Comparison of ENCODE assay signal across 9 mouse cellular contexts in the genomic region with DNA sequence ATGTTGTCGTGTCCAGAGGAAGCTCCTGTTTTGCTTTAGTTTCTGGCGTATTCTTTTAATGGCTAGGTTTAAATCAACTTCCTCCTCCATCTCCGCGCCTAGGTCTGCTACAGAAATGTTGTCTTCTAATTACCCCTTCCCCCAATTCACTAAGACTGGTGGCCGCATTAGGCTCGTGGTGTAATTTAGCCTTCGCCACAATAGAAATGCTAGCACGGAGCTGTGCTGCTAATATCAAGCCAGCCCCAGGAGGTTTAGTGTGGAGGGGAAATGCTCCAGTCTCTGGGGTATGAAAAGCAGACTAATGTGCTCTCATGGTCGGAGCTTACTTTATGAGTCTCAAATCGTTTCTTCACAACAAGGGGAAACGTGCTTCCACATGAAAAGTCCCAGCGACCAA. TPM values are rescaled to one million over a fixed set of nuclear protein-coding genes. Genes with fewer than 3 reads are reported as not detected.
A peak's percentile ranks its signal among the peaks of the same experiment; 100 is the strongest.
DNase-seq lines count a peak whose midpoint lies in the region; ATAC-seq and TF ChIP-seq lines count a peak whose summit lies in the region.
"Had no signal": no experiment of that assay in that cellular context is flagged by ENCODE, and none has a peak within 500 bp of the region (broad histone marks: within the 10 kb centered on the region; RNA-seq: fewer than 3 reads in every experiment).

No protein-coding gene starts in this region.

- TF ChIP-seq POLR2A in bone marrow, adult 2 months (IDR thresholded peaks at IDR 0.05; ENCODE audit: borderline replicate concordance, control insufficient read depth, low read depth, low read length): no peak

- H3K9ac ChIP-seq in heart, embryonic 13.5 days: peak overlapping the region; percentile 84
- H3K9ac ChIP-seq in hindbrain, embryonic 11.5 days (ENCODE audit: low read depth, low read length): peak overlapping the region; percentile 66; the same call in 1 of the 2 replicates
- peak overlapping the region; percentile 55 for H3K9ac ChIP-seq in midbrain, embryonic 11.5 days (ENCODE audit: low read length)

- H3K4me3 ChIP-seq in heart, embryonic 13.5 days: peak overlapping the region; percentile 80
- H3K4me3 ChIP-seq in bone marrow, adult 2 months (replicated peaks; ENCODE audit: control insufficient read depth, low read depth, low read length): peak overlapping the region; percentile 62
- H3K4me3 ChIP-seq in hindbrain, embryonic 11.5 days (ENCODE audit: low read depth, low read length): peak overlapping the region; percentile 65
- H3K4me3 ChIP-seq in midbrain, embryonic 11.5 days (ENCODE audit: low read depth, low read length): peak overlapping the region; percentile 75

- H3K36me3 ChIP-seq in heart, embryonic 13.5 days: no peaks in the 10 kb centered on the region
- no peaks in the 10 kb centered on the region for H3K36me3 ChIP-seq in hindbrain, embryonic 11.5 days (ENCODE audit: control insufficient read depth, insufficient read depth, low read length)
- no peaks in the 10 kb centered on the region for H3K36me3 ChIP-seq in midbrain, embryonic 11.5 days (ENCODE audit: control insufficient read depth, insufficient read depth, low read length)
- H3K36me3 ChIP-seq: G1E had no signal

- peak overlapping the region; percentile 100 for H3K4me2 ChIP-seq in heart, embryonic 13.5 days
- H3K4me2 ChIP-seq in hindbrain, embryonic 11.5 days (replicated peaks; ENCODE audit: low read depth, low read length): peak overlapping the region; percentile 91
- peak overlapping the region; percentile 96 for H3K4me2 ChIP-seq in midbrain, embryonic 11.5 days

- TF ChIP-seq CTCF in bone marrow, adult 2 months (IDR thresholded peaks at IDR 0.05; ENCODE audit: control insufficient read depth, insufficient read depth, low read length): no peak

- no peak overlapping the region for H3K27ac ChIP-seq in heart, embryonic 13.5 days (replicated peaks)
- no peak overlapping the region; the same call in 1 of the 2 replicates for H3K27ac ChIP-seq in bone marrow, adult 2 months (ENCODE audit: control insufficient read depth, insufficient read depth, low read depth, low read length, poor library complexity)
- peak overlapping the region; percentile 71; the same call in 1 of the 2 replicates for H3K27ac ChIP-seq in hindbrain, embryonic 11.5 days (ENCODE audit: low read depth, low read length)
- H3K27ac ChIP-seq in midbrain, embryonic 11.5 days (ENCODE audit: low read depth, low read length): no peak overlapping the region

- no peak for DNase-seq in heart, adult 11 months
- no peak for DNase-seq in hindbrain, embryonic 11.5 days (ENCODE audit: low spot score)
- no peak for DNase-seq in midbrain, embryonic 11.5 days (ENCODE audit: low spot score, missing footprints)
- DNase-seq in left cerebral cortex, adult 9 months (ENCODE audit: low spot score in 2 of 2): no peak
- no peak for DNase-seq in right cerebral cortex, postnatal 36 days (ENCODE audit: low spot score in 2 of 2)
- DNase-seq in adrenal gland, adult 8-10 months: no peak

- WGBS in heart, embryonic 13.5 days: 11% methylated on average over 12 of the region's 12 CpGs
- 3% methylated on average over 12 of the region's 12 CpGs for WGBS in bone marrow, adult 2 months
- 8% methylated on average over 12 of the region's 12 CpGs for WGBS in hindbrain, embryonic 11.5 days
- 12% methylated on average over 12 of the region's 12 CpGs for WGBS in midbrain, embryonic 11.5 days

- H3K4me1 ChIP-seq in heart, embryonic 13.5 days: peaks cover 26% of the 10 kb centered on the region
- H3K4me1 ChIP-seq in bone marrow, adult 2 months (ENCODE audit: control insufficient read depth, insufficient read depth, low read length): no peaks in the 10 kb centered on the region; the same call in 1 of the 2 replicates
- H3K4me1 ChIP-seq in hindbrain, embryonic 11.5 days (replicated peaks; ENCODE audit: control insufficient read depth, insufficient read depth, low read length): peaks cover 2% of the 10 kb centered on the region; the same call in 1 of the 2 replicates
- peaks cover 10% of the 10 kb centered on the region for H3K4me1 ChIP-seq in midbrain, embryonic 11.5 days (ENCODE audit: control insufficient read depth, insufficient read depth, low read length)

- H3K27me3 ChIP-seq in heart, embryonic 13.5 days (replicated peaks): peaks cover 35% of the 10 kb centered on the region
- peaks cover 2% of the 10 kb centered on the region; the same call in 1 of the 2 replicates for H3K27me3 ChIP-seq in hindbrain, embryonic 11.5 days (ENCODE audit: control insufficient read depth, insufficient read depth, low read length)
- H3K27me3 ChIP-seq in midbrain, embryonic 11.5 days (ENCODE audit: control insufficient read depth, insufficient read depth, low read length): peaks cover 18% of the 10 kb centered on the region

- ATAC-seq in heart, embryonic 13.5 days (ENCODE audit: extremely low read depth, insufficient number of reproducible peaks, low FRiP score, low TSS enrichment): no peak
- no peak for ATAC-seq in hindbrain, embryonic 11.5 days (ENCODE audit: low FRiP score)
- no peak for ATAC-seq in midbrain, embryonic 11.5 days (ENCODE audit: low FRiP score)

- H3K9me3 ChIP-seq in heart, embryonic 13.5 days: no peaks in the 10 kb centered on the region
- H3K9me3 ChIP-seq in hindbrain, embryonic 11.5 days (ENCODE audit: control insufficient read depth, low read length): no peaks in the 10 kb centered on the region
- H3K9me3 ChIP-seq in midbrain, embryonic 11.5 days (ENCODE audit: control insufficient read depth, low read length): no peaks in the 10 kb centered on the region

RNA-seq across cellular contexts. Expression of gene Phc2, which starts 0.9 kb away (rescaled TPM):
- 9.9 and 16.7 TPM in 2 replicates for polyA plus RNA-seq in heart, embryonic 13.5 days (2015; fragmentation: Nextera tagmentation; extraction: Ambion mirVana)
- polyA plus RNA-seq in bone marrow, adult 2 months (2011; ENCODE audit: insufficient read depth, insufficient read length, low replicate concordance, missing spikeins): 22.4 and 36.8 TPM in 2 replicates
- 46.8 and 92.2 TPM in 2 replicates for polyA plus RNA-seq in hindbrain, embryonic 11.5 days (2014; fragmentation: Nextera tagmentation; extraction: Ambion mirVana)
- polyA plus RNA-seq in midbrain, embryonic 11.5 days (2014; fragmentation: Nextera tagmentation; extraction: Ambion mirVana): 85.6 and 110 TPM in 2 replicates
- 10 to 100 TPM; 73.1 to 83.0 (median 79.9) TPM for total RNA-seq in adrenal gland, adult 8-10 months (2022)

RNA-seq across cellular contexts. Expression of gene Tlr12, which starts 37.0 kb away (rescaled TPM):
- polyA plus RNA-seq in heart, embryonic 13.5 days (2015; fragmentation: Nextera tagmentation; extraction: Ambion mirVana): 0.25 and 0.43 TPM in 2 replicates
- 1.2 and 4.9 TPM in 2 replicates for polyA plus RNA-seq in bone marrow, adult 2 months (2011; ENCODE audit: insufficient read depth, insufficient read length, low replicate concordance, missing spikeins)
- polyA plus RNA-seq in hindbrain, embryonic 11.5 days (2014; fragmentation: Nextera tagmentation; extraction: Ambion mirVana): 0.13 and 0.20 TPM in 2 replicates
- polyA plus RNA-seq in midbrain, embryonic 11.5 days (2014; fragmentation: Nextera tagmentation; extraction: Ambion mirVana): 0.04 and 0.22 TPM in 2 replicates
- 1 to 10 TPM in 2 of 4 experiments, under 1 TPM in 2; 0.63 to 3.3 (median 1.6) TPM for total RNA-seq in adrenal gland, adult 8-10 months (2022)
- total RNA-seq: G1E had no signal
- polyA plus RNA-seq: G1E had no signal

RNA-seq across cellular contexts. Expression of gene Zscan20, which starts 45.5 kb away (rescaled TPM):
- polyA plus RNA-seq in heart, embryonic 13.5 days (2015; fragmentation: Nextera tagmentation; extraction: Ambion mirVana): 2.7 and 2.9 TPM in 2 replicates
- 1.4 and 7.4 TPM in 2 replicates for polyA plus RNA-seq in bone marrow, adult 2 months (2011; ENCODE audit: insufficient read depth, insufficient read length, low replicate concordance, missing spikeins)
- polyA plus RNA-seq in hindbrain, embryonic 11.5 days (2014; fragmentation: Nextera tagmentation; extraction: Ambion mirVana): 4.3 and 4.4 TPM in 2 replicates
- polyA plus RNA-seq in midbrain, embryonic 11.5 days (2014; fragmentation: Nextera tagmentation; extraction: Ambion mirVana): 3.1 and 4.3 TPM in 2 replicates
- 10 to 100 TPM in 1 of 4 experiments, 1 to 10 TPM in 3; 5.5 to 13.4 (median 8.9) TPM for total RNA-seq in adrenal gland, adult 8-10 months (2022)
